Mouse (Mus musculus) ES-Bruce4 (cell line): ENCODE results near the gene Arfgef3. TPM values are rescaled to one million over a fixed set of nuclear protein-coding genes. Genes with fewer than 3 reads are reported as not detected.
A peak's percentile ranks its signal among the peaks of the same experiment; 100 is the strongest.

ENCODE experiments used
- H3K27ac ChIP-seq: 2 replicates; pipeline ENCODE4 v1.5.1; 2012; ENCODE audit warnings: low read length, inconsistent platforms; ENCODE audit not compliant: insufficient read depth
- H3K27me3 ChIP-seq: 2 replicates; pipeline ENCODE4 v1.6.1; 2012; ENCODE audit warnings: mild to moderate bottlenecking, low read length, inconsistent platforms; ENCODE audit not compliant: control insufficient read depth, poor library complexity, insufficient read depth, severe bottlenecking
- H3K36me3 ChIP-seq: 2 replicates; pipeline ENCODE4 v1.6.1; 2012; ENCODE audit warnings: inconsistent platforms, mild to moderate bottlenecking, low read length, moderate library complexity; ENCODE audit not compliant: control insufficient read depth, poor library complexity, insufficient read depth, severe bottlenecking
- H3K4me1 ChIP-seq: one replicate; pipeline ENCODE4 v1.8.1; 2011; ENCODE audit warnings: low read length; ENCODE audit not compliant: control insufficient read depth, insufficient read depth
- H3K4me3 ChIP-seq: 2 replicates; pipeline ENCODE4 v1.5.1; 2011; ENCODE audit warnings: low read depth, mild to moderate bottlenecking, low read length
- H3K9ac ChIP-seq: 2 replicates; pipeline ENCODE4 v1.6.1; 2012; ENCODE audit warnings: low read depth, mild to moderate bottlenecking, inconsistent platforms; ENCODE audit not compliant: poor library complexity, severe bottlenecking
- H3K9me3 ChIP-seq: replicated peaks from 2 replicates; pipeline ENCODE4 v1.6.1; 2012; ENCODE audit warnings: mild to moderate bottlenecking, low read length, inconsistent platforms; ENCODE audit not compliant: control insufficient read depth, poor library complexity, insufficient read depth, severe bottlenecking
- CTCF ChIP-seq: IDR thresholded peaks from one replicate; pipeline ENCODE4 v1.8.1; 2011; ENCODE audit warnings: low read depth, low read length
- EP300 ChIP-seq: IDR thresholded peaks from 2 replicates; pipeline ENCODE4 v1.6.1; 2011; ENCODE audit warnings: low read depth, low read length; ENCODE audit not compliant: insufficient read depth
- POLR2A ChIP-seq: IDR thresholded peaks from one replicate; pipeline ENCODE4 v1.8.1; 2011; ENCODE audit warnings: low read length; ENCODE audit not compliant: insufficient read depth
- polyA plus RNA-seq: library from polyadenylated mRNA; stranded (reverse); fragments of >200 nt; gene quantifications from 2 replicates; pipeline ENCODE4 v1.2.4, GENCODE M21; 2011; ENCODE audit warnings: low read depth; ENCODE audit not compliant: missing spikeins, insufficient read depth, insufficient read length

Arfgef3 gene
- polyA plus RNA-seq, 1 experiment: 5.0 TPM

DNA sequence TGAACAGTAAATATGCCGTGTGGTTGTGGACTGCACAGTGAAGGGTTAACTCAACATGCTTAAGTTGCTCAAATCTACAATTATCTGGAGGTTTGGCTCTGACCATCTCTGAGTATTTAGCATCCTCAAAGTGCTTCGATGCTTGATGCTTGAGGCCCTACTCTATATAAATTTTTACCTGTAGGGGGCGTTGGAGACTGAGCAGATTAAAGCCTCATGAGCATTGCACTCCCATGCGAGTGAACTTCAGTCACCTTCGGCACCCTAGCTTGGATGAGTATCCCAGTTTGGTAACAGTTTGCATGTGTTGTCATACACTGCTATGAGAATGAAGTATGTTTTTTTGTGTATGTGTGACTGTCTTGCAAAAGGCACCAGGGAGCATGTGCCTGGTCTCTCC, 26.2 kb upstream of the Arfgef3 start:
- TF ChIP-seq CTCF (peak; percentile 15), POLR2A (no peak), EP300 (no peak)
- no peaks in the 10 kb centered on the region for H3K27me3 ChIP-seq
- H3K4me3 ChIP-seq: no peak overlapping the region
- H3K27ac ChIP-seq: no peak overlapping the region
- H3K9ac ChIP-seq: no peak overlapping the region
- no peaks in the 10 kb centered on the region for H3K4me1 ChIP-seq
- H3K36me3 ChIP-seq: no peaks in the 10 kb centered on the region
- H3K9me3 ChIP-seq: no peaks in the 10 kb centered on the region

DNA sequence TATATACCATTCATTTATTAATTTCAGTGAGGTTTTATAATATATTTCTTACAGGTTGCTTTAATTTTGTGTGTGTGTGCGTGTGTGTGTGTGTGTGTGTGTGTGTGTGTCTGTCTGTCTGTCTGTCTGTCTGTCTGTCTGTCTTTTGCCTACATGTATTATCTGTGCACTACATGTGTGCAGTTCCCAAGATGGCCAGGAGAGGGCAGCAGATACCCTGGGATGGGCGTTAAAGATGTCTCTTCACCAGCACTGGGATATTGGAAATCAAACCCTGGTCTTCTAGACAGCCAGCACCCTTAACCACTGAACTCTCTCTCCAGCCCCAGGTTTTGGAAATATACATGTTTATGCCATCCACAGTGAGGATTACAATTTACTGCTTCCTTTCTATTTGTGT, 16.5 kb upstream of the Arfgef3 start:
- TF ChIP-seq POLR2A: no peak
- TF ChIP-seq CTCF: peak; percentile 77
- Histone ChIP-seq H3K36me3 (no peaks in the 10 kb centered on the region), H3K27me3 (no peaks in the 10 kb centered on the region), H3K9me3 (peaks cover 7% of the 10 kb centered on the region; the same call in 1 of the 2 replicates), H3K4me1 (no peaks in the 10 kb centered on the region), H3K27ac (no peak overlapping the region), H3K9ac (no peak overlapping the region), H3K4me3 (no peak overlapping the region)

DNA sequence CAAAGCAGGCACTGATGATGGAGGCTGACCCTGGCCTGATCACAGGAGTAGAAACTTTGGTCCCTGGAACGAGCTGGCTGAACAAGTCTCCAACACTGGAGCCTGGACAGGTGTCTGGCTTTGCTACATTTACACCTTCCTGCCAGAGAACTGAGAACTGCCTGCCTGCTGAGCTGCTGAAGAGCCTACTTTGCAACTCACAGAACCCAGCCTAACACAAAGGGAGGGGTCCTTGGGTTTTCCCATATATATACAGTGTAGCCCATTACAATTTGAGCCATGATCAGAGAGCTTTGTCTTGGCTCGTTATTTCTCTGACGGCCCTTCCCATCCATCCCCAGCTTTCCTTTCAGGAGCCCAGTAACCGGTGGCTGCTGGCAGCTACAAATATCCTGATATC, 6.3 kb upstream of the Arfgef3 start:
- Histone ChIP-seq H3K27me3 (no peaks in the 10 kb centered on the region), H3K27ac (no peak overlapping the region), H3K36me3 (no peaks in the 10 kb centered on the region), H3K9me3 (no peaks in the 10 kb centered on the region), H3K4me3 (no peak overlapping the region), H3K9ac (no peak overlapping the region), H3K4me1 (no peaks in the 10 kb centered on the region)
- TF ChIP-seq EP300 (no peak), POLR2A (no peak)

DNA sequence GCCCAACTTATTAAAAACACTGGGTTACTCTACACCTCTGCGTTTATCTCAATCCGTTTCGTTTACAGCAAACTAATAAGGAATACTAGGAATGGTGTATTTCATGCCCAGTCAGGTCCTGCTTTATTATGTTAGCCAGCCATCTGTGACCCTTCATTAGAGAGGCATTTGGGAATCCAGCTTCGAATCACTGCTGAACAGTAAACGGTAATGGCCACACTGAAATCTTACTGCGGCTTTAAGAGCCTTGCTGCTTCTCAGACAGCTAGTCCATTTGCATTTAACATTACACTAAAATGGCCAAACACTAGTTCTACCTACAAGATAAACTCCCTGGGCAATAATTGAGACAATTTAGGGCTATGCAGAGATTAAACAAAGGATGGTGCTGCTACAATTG, 1.7 kb downstream of the Arfgef3 start:
- H3K4me3 ChIP-seq: no peak overlapping the region
- H3K9me3 ChIP-seq: no peaks in the 10 kb centered on the region
- H3K27ac ChIP-seq: no peak overlapping the region
- H3K27me3 ChIP-seq: no peaks in the 10 kb centered on the region; the same call in 1 of the 2 replicates
- H3K36me3 ChIP-seq: no peaks in the 10 kb centered on the region
- H3K4me1 ChIP-seq: no peaks in the 10 kb centered on the region
- TF ChIP-seq CTCF: no peak
- TF ChIP-seq POLR2A: no peak
- TF ChIP-seq EP300: no peak
- no peak overlapping the region for H3K9ac ChIP-seq

DNA sequence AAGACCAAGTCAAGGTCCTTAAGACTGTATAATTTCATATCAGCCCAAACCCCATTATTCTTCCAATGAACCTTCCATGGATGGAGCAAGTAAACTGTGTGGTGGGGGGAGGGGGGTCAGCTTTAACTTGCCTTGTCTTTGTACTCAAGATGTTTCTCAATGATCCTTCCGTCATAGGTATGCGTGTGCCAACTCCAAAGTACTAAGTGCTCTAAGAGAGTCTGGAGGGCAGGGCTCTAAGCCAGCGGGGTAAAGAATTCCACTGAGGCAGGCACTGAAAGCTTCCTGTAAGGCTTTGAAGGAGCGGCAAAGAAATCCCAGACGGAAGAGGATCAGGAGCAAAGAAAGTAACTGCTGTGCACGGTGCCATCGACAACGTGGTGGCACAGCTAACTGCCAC, 2.7 kb downstream of the Arfgef3 start:
- no peaks in the 10 kb centered on the region; the same call in 1 of the 2 replicates for H3K27me3 ChIP-seq
- no peak for TF ChIP-seq CTCF
- TF ChIP-seq EP300: no peak
- no peak for TF ChIP-seq POLR2A

DNA sequence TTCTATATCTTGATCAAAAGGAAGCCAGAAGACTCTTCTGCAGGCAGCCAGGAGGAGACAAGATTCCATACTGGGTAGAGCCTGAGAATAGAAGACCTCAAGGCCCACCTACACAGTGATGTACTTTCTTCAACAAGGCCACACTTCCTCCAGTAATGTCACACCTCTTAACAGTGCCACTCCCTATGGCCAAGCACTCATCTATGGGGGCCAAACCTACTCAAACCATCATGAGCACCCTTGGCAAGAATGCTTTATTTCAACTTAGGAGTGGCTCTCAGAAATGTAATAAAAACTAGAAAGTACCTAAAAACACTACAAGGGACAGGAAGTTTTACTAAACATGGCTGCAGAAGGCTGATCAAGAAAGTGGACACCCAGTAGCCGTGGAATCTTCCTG, 15.2 kb downstream of the Arfgef3 start:
- H3K36me3 ChIP-seq: no peaks in the 10 kb centered on the region
- H3K9ac ChIP-seq: no peak overlapping the region
- H3K4me3 ChIP-seq: no peak overlapping the region
- no peaks in the 10 kb centered on the region for H3K4me1 ChIP-seq
- H3K27me3 ChIP-seq: no peaks in the 10 kb centered on the region
- TF ChIP-seq CTCF (no peak), EP300 (no peak), POLR2A (no peak)
- no peaks in the 10 kb centered on the region for H3K9me3 ChIP-seq
- no peak overlapping the region for H3K27ac ChIP-seq

More for the DNA sequence above, 2.7 kb downstream of the Arfgef3 start:
- H3K4me3 ChIP-seq: no peak overlapping the region
- no peaks in the 10 kb centered on the region for H3K36me3 ChIP-seq
- H3K9me3 ChIP-seq: no peaks in the 10 kb centered on the region
- no peak overlapping the region for H3K9ac ChIP-seq
- no peak overlapping the region for H3K27ac ChIP-seq
- no peaks in the 10 kb centered on the region for H3K4me1 ChIP-seq

DNA sequence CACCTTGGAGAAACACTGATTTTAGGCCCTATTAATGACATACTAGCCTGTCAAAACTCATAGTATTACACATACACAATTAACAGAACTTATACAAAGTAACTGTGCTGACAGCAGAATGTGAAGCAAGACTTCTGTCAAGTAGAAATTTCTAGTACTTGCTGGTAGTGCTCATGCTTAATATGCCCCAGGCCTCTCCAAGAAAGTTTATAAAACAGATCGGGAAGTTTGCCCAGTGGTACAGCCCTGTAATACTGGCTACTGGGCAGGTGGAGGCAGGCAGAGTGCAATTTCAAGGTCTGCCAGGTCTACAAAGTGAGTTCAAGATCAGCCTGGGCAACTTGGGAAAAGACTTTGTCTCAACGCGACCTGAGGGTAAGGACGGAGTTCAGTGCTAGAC, 32.3 kb downstream of the Arfgef3 start:
- Histone ChIP-seq H3K36me3 (no peaks in the 10 kb centered on the region), H3K9ac (no peak overlapping the region), H3K4me1 (no peaks in the 10 kb centered on the region), H3K27ac (no peak overlapping the region), H3K27me3 (no peaks in the 10 kb centered on the region), H3K9me3 (no peaks in the 10 kb centered on the region; the same call in 1 of the 2 replicates), H3K4me3 (no peak overlapping the region)
- TF ChIP-seq EP300 (no peak), CTCF (no peak), POLR2A (no peak)
